Mouse (Mus musculus) frontal cortex, postnatal 36 days (tissue): ENCODE measurements around the gene Tigd4.
A peak's percentile ranks its signal among the peaks of the same experiment; 100 is the strongest.
"Not testable (repeated sequence)": the region's sequence is repeated elsewhere in the genome, so short reads cannot be mapped to it uniquely, and the experiment has no call there.

Source experiments
- DNase-seq, 2 experiments: peaks; one replicate each; pipeline ENCODE4 v3.0.0; 2022; ENCODE audit warnings: low spot score in 2 of 2

Tigd4 gene

DNA sequence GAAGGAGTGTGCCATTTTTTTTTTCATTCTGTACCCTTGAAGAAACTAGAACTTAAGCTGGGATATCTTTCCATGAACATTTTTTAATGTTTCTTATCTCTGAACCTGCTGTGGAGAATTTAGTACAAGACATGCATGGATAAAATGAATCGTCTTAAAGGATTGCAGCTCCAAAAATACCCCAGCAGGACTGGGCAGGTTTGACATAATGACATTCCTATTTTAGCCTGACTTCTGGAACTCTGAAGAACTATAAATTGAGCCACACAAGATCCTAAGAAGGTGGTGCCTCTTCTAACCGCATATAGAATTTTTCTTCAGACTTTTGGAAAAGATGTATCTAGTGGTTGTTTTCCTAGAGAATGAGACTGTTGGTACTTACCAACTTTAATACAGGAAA is at the start of gene Tigd4:
Tigd4 (plus strand) TSS at position 301 of the 400 bp plus-strand sequence.
- no peak for DNase-seq

DNA sequence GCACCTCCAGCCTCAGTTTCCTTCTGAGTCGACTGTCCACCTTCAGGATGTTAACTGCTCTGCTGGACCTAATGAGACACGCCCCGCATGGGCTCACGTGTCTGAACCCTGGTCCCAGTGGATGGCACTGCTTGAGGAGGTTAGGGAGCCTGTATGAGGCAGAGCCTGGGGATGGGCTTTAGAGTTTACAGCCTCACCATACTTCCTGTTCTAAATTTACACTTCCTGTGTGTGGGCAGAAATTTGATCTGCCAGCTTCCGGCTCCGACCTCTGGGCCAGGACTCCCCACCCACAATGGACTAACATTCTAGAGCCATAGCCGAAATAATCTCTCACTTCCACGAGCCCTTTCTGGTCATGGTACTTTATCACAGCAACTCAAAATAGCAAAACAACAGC is 46.2 kb upstream of the Tigd4 start:
- no peak for DNase-seq

- DNase-seq = no peak
These were observed 37.6 kb upstream of the Tigd4 start for GRCm38 (mm10) chr3:84555780-84556179.

GRCm38 (mm10) chr3:84558301-84558700 is 35.1 kb upstream of the Tigd4 start:
- DNase-seq = no peak

- DNase-seq = not testable (repeated sequence)
These were observed 30.5 kb upstream of the Tigd4 start for GRCm38 (mm10) chr3:84562911-84563310.

DNA sequence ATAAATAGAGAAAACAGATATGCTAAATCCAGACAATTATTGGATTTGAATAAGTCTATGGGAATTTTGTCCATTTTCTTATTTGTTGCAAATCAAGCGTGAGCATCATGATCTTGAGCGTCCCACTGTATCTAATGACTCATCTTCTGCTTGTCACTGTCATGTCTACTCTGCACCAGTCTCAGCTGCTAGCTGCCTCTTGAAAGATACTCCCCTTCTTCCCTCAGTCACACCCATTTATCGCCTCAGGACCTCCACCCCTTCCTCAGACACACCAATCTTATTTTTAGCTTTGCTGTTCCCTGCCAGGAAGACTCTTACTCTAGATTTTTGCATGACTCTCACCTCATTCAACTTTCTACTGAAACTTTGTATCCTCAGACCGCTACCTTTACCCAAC is 30.0 kb upstream of the Tigd4 start:
- DNase-seq = no peak

DNA sequence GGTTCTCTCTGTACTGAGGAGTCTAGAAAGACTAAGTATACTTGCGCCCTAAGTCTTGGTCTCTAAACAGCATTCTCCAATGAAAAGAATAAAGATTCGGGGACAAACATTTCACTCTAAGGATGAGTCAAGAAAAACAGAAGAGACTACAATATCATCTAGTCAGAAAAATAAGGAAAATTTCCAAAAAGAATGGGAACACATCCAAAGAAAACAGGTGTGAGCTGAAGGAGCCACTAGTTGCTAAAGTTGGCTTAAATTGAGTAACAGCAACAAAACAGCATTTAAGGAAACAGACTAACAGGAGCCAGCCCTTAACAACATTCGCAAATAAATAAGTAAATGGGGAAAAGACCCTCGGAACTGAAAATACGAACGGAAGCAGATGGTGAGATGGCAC is 24.8 kb upstream of the Tigd4 start:
- no peak for DNase-seq

DNA sequence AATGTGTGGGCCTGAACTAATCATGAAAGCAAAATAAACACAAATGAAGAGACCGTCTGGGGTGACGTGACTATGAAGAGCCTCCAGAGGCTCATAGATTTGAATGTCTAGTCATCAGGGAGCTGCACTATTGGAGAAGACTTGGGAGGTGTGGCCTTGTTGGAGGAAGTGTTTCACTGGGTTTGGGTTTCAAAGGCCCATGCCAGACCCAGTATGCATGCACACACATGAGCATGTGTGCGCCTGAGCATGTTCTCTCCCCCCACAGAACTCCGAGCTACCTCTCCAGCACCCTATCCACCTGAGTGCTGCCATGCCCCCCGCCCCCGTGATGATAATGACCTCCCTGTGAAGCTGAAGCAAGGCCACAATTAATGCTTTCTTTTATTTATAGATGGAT is 23.8 kb upstream of the Tigd4 start:
- no peak for DNase-seq

DNA sequence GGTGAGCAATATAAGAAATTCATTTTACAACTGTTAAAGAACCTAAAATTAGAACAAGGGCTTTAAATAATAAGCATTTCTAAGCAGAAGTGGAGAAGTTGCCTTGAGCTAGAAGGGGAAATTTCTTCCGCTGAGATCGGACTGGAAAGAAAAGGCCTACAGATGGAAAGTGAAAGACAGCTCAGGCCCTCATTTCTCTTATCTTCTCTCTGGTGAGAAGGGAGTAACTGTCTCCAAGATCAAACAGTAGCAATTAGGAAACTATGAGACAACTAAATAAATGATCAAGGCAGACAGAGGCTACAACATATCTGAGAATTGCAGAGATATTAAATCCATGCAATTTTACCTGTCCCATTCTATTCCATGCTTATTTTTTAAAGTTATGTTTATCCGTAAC is 22.9 kb upstream of the Tigd4 start:
- DNase-seq = no peak

GRCm38 (mm10) chr3:84580716-84581115 is 12.7 kb upstream of the Tigd4 start:
- no peak for DNase-seq

DNA sequence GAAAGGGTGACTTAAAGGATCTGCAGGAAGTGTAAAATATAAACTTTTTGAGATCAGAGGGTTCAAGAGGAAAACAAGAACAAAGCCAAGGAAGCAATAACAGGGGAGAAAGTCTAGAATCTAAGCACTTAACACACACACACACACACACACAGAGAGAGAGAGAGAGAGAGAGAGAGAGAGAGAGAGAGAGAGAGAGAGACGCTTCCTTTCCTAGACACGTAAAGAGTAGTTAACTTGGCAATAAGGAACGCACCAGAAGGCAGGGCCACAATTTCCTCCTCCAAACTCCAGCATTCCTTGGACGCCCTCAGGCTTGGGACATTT is 11.7 kb upstream of the Tigd4 start:
- no peak for DNase-seq

DNA sequence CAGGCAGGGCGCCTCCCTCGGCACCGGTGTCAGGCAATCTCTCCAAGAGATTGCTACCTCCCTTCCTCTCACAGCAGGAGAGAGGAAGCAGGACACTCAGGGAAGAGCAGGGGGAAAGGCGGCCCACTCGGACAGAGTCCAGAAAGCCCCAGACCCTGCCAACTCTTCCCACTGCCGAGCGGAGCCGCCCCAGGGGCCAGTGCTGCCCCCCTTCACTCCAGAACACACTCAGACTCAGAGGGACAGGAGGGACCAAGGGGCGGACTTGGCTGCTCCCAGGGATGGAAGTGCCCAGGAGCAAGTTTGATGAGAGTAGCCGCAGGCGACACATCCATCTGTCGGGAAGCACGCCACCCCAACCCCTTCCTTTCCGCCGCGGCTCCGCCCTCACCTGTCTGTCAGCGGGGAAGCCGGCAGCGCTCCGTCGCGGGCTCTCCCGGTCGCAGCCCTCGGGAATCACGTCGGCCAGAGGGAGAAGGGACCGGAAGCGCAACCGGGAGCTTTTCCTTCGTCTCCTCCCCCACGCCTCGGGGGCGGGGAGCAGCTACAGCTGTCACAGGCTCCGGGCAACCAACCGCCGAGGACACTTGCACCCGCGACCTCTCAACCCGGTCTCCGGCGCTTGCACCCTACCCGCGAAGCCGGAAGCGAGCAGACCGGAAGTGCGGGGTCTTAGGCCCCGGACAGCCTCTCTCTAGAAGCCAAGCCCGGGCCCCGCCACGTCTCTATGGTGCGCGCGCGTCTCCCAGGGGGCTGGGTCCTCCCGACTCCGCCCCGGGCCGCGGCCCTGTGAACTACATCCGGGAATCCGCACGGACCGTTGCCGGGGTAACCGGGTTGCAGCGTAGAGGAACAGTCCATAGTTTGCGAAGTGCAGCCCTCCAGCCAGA is 11.1 kb upstream of the Tigd4 start, which contains the start of gene Arfip1:
Arfip1 (minus strand) TSS at position 603 of the 890 bp plus-strand sequence.
- DNase-seq = peak; percentile 94 to 95

DNA sequence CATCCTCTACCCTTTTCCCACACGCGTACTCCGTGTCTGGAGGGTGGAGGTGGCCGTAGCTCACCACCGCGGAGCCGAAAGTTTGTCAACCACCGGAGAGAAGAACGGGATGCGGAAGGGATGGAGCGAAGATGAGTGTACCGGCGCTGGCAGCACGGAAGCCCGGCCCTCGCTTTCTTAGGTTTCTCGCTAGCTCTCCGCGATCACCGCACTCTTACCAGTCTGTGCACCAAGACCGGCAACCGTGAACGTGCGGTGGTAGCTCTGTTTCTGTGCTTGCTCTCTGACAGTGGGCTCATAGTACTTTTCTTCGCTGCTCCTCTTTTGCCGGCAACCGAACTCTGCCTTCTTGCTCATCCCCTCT is 10.5 kb upstream of the Tigd4 start:
- DNase-seq = no peak

- DNase-seq = no peak
These were observed 6.6 kb upstream of the Tigd4 start for GRCm38 (mm10) chr3:84586736-84587135.

DNA sequence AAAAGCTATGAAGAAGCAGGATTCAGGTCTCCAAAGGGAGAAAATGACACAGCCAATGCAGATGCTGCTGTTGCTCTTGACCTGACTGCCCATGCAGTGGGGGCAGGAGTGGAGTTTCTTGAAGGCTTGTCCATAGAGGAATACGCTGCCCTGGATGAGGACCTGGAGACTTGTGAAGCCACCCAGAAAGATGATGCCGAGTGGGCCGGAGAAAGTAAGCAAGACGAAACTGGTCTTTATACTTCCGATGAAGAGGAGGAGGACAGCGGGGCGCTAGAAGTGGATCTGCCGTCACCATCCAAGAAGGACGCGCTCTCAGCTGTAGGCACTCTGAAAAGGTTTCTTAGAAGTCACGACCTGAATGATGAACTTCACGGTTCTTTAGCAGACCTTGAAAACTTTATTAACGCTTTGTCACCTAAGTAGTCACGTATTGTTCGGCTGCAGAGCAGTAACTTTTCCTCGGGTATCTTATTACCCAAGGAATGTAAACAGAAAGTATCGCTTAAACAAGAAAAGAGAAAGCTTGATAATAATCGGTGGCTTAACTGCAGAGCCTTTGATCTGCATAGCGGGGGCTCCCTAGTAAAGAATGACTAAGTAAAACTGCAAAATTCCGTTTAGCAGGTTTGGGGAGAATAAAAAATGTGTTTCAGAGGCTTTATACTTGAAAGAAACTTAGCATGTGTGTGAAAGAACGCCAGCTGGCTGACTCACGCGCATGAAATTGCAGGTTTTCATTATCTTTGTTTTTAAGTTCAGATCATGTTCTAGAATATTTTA is 1.7 kb downstream of the Tigd4 start:
- DNase-seq = peak; percentile 30 to 63

DNA sequence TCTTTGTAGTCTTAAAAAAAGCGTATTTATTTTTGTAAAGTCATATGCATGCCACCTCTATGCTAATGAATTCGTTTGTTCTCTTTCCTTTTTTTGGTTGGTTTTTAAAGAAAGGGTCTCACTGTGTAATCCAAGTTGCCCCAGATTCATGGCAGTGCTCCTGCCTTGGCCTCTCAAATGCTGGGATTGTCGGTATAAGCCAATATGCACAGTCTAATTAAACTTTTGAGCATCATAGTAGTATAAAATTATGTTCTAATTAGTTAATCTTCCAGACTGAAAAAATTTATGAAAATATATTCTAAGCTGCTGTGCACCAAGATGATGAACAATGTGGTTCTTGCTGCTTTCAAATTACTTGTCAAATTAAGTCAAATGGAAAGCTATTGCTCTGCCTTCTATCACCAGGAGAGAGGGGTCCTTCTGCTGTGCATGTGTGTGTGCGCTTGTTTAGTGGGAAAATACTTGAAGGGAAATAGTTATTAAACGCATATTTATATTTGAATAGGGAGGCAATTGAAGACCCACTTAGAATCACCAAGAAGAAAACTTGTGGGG is 2.4 kb downstream of the Tigd4 start:
- DNase-seq = no peak

GRCm38 (mm10) chr3:84597996-84598734 is 4.8 kb downstream of the Tigd4 start:
- DNase-seq = no peak

DNA sequence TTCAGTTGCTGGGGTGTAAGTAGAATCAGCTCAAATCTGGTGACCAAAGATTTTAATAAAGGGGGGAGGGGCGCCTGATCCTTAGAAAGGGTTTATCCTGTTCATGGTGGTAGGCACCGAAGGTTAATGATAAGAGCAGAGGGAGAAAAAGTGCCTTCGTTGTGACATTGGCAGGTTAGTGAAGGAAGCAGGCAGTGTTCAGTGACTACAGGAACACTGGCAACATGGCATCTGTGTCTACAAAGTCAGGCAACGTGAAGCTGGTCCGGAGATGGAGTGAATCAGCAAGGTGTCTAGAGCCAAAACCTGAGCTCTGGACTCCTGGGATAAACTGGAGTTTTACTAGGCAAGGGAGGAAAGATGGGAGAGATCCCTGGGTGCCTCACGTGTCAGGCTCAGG is 5.4 kb downstream of the Tigd4 start:
- no peak for DNase-seq

GRCm38 (mm10) chr3:84601870-84602495 is 8.6 kb downstream of the Tigd4 start:
- no peak for DNase-seq

DNA sequence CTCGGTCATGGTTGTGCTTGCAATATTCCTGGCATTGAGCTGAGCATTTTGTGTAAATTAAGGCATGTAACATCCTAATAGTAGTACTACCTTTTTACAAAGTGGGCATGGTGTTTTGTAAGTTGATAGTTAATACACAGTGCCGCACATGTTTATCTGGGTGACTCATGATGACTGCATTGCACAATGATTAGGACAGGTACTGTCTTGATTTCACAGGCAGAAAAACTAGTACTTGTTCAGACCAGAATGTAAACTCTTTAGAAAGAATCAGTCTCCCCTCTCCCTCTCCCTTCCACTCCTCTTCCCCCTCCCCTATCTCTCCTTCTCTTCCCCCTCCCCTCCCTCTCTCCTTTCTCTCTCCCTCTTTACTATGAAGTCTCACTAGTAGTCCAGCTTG is 9.4 kb downstream of the Tigd4 start:
- no peak for DNase-seq

DNA sequence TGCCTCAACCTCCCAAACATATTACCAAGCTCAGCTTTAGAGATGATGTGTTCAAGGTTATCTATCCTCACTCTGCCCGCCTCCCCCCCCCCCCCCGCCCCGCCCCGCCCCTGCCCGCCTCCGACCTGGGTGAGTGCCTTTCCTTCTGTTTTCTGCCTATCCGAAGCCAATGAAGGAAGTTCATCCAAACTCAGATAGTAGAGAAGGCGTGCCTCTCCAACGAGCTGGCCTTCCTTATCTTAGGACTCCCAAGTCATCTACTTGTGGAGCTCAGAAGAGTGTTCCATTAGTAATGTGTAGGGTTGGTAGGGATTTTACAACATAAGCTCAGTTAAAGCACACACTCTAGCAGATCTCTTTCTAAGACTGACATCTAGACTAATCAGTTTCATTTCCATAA is 9.8 kb downstream of the Tigd4 start:
- DNase-seq = no peak
